Mouse (Mus musculus): ENCODE data around the gene Cnot4. TPM values are rescaled to one million over a fixed set of nuclear protein-coding genes. Genes with fewer than 3 reads are reported as not detected.
A peak's percentile ranks its signal among the peaks of the same experiment; 100 is the strongest.

Cnot4 gene
- polyA plus RNA-seq, 2 experiments: 7.3 to 11.2 TPM

GRCm38 (mm10) chr6:35011953-35012352 is 121.6 kb downstream of the Cnot4 start:
- ATAC-seq (ENCODE audit: insufficient read depth) (no peak), DNase-seq (ENCODE audit: low read depth in 3 of 3, low spot score in 3 of 3) (no peak)
- no peaks in the 10 kb centered on the region for H3K36me3 ChIP-seq (replicated peaks; ENCODE audit: control insufficient read depth, insufficient read depth, low read depth)
- WGBS (ENCODE audit: insufficient replicate concordance): 71% methylated on average over 1 of the region's 1 CpGs
- H3K4me1 ChIP-seq (replicated peaks; ENCODE audit: control insufficient read depth in 2 of 2, insufficient read depth in 2 of 2, low read length in 1 of 2): no peaks in the 10 kb centered on the region
- H3K4me3 ChIP-seq (ENCODE audit: insufficient read depth in 1 of 2, low read depth in 2 of 2, low read length in 2 of 2): no peak overlapping the region
- H3K4me2 ChIP-seq (ENCODE audit: low read depth): no peak overlapping the region
- no peaks in the 10 kb centered on the region for H3K27me3 ChIP-seq (ENCODE audit: control insufficient read depth, insufficient read depth, low read length)
- H3K9me3 ChIP-seq (ENCODE audit: control insufficient read depth, low read length): no peaks in the 10 kb centered on the region
- no peak overlapping the region for H3K9ac ChIP-seq (replicated peaks)
- H3K27ac ChIP-seq: no peak overlapping the region
- TF ChIP-seq CTCF (IDR thresholded peaks at IDR 0.05; ENCODE audit: low read depth): no peak
- TF ChIP-seq EP300 (IDR thresholded peaks at IDR 0.05; ENCODE audit: low read depth): no peak

DNA sequence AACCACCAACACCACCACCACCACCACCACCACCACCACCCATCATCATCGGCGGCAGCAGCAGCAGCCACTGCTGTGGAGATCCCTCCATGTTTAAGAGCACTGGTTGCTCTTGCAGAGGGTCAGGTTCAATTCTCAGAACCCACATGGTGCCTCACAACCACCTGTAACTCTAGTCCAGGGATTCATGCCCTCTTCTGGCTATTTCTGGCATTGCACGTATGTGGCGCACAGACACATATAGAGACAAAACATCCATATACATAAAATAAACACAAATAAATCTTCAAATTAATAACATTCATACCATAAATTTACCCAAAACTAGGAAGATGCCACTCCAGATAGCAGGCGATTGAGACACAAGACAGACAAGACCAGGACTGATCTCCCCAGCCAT is 122.8 kb downstream of the Cnot4 start:
- Histone ChIP-seq H3K9me3 (ENCODE audit: control insufficient read depth, low read length) (no peaks in the 10 kb centered on the region), H3K4me3 (ENCODE audit: insufficient read depth in 1 of 2, low read depth in 2 of 2, low read length in 2 of 2) (no peak overlapping the region), H3K27me3 (ENCODE audit: control insufficient read depth, insufficient read depth, low read length) (no peaks in the 10 kb centered on the region), H3K9ac (replicated peaks) (no peak overlapping the region), H3K4me1 (replicated peaks; ENCODE audit: control insufficient read depth in 2 of 2, insufficient read depth in 2 of 2, low read length in 1 of 2) (no peaks in the 10 kb centered on the region), H3K27ac (no peak overlapping the region), H3K4me2 (ENCODE audit: low read depth) (no peak overlapping the region), H3K36me3 (replicated peaks; ENCODE audit: control insufficient read depth, insufficient read depth, low read depth) (no peaks in the 10 kb centered on the region)
- no peak for DNase-seq (ENCODE audit: low read depth in 3 of 3, low spot score in 3 of 3)
- 75% methylated on average over 5 of the region's 5 CpGs for whole genome bisulfite sequencing (ENCODE audit: insufficient replicate concordance)
- no peak for ATAC-seq (ENCODE audit: insufficient read depth)
- peak; percentile 43 for TF ChIP-seq CTCF (IDR thresholded peaks at IDR 0.05; ENCODE audit: low read depth)
- TF ChIP-seq EP300 (IDR thresholded peaks at IDR 0.05; ENCODE audit: low read depth): no peak

DNA sequence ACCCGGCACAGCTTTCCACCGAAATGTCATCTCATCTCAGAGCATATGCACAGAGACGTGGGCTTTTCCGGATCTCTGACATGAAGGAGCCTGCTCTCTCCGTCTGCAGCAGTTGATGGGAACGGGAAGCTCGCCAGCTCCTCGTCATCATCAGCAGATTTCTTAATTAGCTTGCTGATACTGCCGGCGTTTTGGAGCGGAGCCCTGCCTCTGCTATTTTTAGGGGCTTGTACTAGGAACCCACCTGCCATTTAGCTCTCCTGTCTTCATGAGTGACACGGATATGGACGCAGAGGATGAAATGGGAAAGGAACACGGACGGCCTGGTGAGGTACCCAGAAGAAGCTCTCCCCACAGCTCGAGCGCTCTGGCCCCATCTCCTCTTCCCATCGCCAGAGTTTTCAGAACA is 131.3 kb downstream of the Cnot4 start:
- no peak overlapping the region for H3K4me3 ChIP-seq (ENCODE audit: insufficient read depth in 1 of 2, low read depth in 2 of 2, low read length in 2 of 2)
- 69% methylated on average over 18 of the region's 18 CpGs for WGBS (ENCODE audit: insufficient replicate concordance)

GRCm38 (mm10) chr6:34999101-34999500 is 134.4 kb downstream of the Cnot4 start:
- no peak for ATAC-seq (ENCODE audit: insufficient read depth)
- Histone ChIP-seq H3K4me3 (ENCODE audit: insufficient read depth in 1 of 2, low read depth in 2 of 2, low read length in 2 of 2) (no peak overlapping the region), H3K36me3 (replicated peaks; ENCODE audit: control insufficient read depth, insufficient read depth, low read depth) (no peaks in the 10 kb centered on the region), H3K4me1 (replicated peaks; ENCODE audit: control insufficient read depth in 2 of 2, insufficient read depth in 2 of 2, low read length in 1 of 2) (peaks cover 0 to 7% of the 10 kb centered on the region in 2 experiments; a peak in 2 of 4 replicates), H3K4me2 (ENCODE audit: low read depth) (no peak overlapping the region), H3K9ac (replicated peaks) (no peak overlapping the region), H3K27me3 (ENCODE audit: control insufficient read depth, insufficient read depth, low read length) (no peaks in the 10 kb centered on the region), H3K9me3 (ENCODE audit: control insufficient read depth, low read length) (no peaks in the 10 kb centered on the region), H3K27ac (no peak overlapping the region)
- WGBS (ENCODE audit: insufficient replicate concordance): 31% methylated on average over 4 of the region's 4 CpGs
- TF ChIP-seq EP300 (IDR thresholded peaks at IDR 0.05; ENCODE audit: low read depth) (no peak), CTCF (IDR thresholded peaks at IDR 0.05; ENCODE audit: low read depth) (peak; percentile 21; the same call in 1 of the 2 replicates)
- DNase-seq (ENCODE audit: low read depth in 3 of 3, low spot score in 3 of 3): no peak

More for the DNA sequence above, 131.3 kb downstream of the Cnot4 start:
- DNase-seq (ENCODE audit: low read depth in 3 of 3, low spot score in 3 of 3): no peak
- ATAC-seq (ENCODE audit: insufficient read depth): no peak
- Histone ChIP-seq H3K36me3 (replicated peaks; ENCODE audit: control insufficient read depth, insufficient read depth, low read depth) (no peaks in the 10 kb centered on the region), H3K4me1 (replicated peaks; ENCODE audit: control insufficient read depth in 2 of 2, insufficient read depth in 2 of 2, low read length in 1 of 2) (no peaks in the 10 kb centered on the region), H3K4me2 (ENCODE audit: low read depth) (no peak overlapping the region), H3K27ac (no peak overlapping the region), H3K9me3 (ENCODE audit: control insufficient read depth, low read length) (no peaks in the 10 kb centered on the region), H3K9ac (replicated peaks) (no peak overlapping the region), H3K27me3 (ENCODE audit: control insufficient read depth, insufficient read depth, low read length) (no peaks in the 10 kb centered on the region)
- TF ChIP-seq CTCF (IDR thresholded peaks at IDR 0.05; ENCODE audit: low read depth) (no peak), EP300 (IDR thresholded peaks at IDR 0.05; ENCODE audit: low read depth) (no peak)

- 51% methylated on average over 4 of the region's 4 CpGs for WGBS (ENCODE audit: insufficient replicate concordance)
- no peak for ATAC-seq (ENCODE audit: insufficient read depth)
- H3K27ac ChIP-seq: no peak overlapping the region
Measured at GRCm38 (mm10) chr6:34996496-34996895, 137.0 kb downstream of the Cnot4 start.

More at GRCm38 (mm10) chr6:34996496-34996895, 137.0 kb downstream of the Cnot4 start:
- no peaks in the 10 kb centered on the region for H3K9me3 ChIP-seq (ENCODE audit: control insufficient read depth, low read length)
- H3K4me3 ChIP-seq (ENCODE audit: insufficient read depth in 1 of 2, low read depth in 2 of 2, low read length in 2 of 2): no peak overlapping the region
- TF ChIP-seq EP300 (IDR thresholded peaks at IDR 0.05; ENCODE audit: low read depth) (no peak), CTCF (IDR thresholded peaks at IDR 0.05; ENCODE audit: low read depth) (no peak)
- H3K36me3 ChIP-seq (replicated peaks; ENCODE audit: control insufficient read depth, insufficient read depth, low read depth): no peaks in the 10 kb centered on the region
- no peak overlapping the region for H3K9ac ChIP-seq (replicated peaks)
- DNase-seq (ENCODE audit: low read depth in 3 of 3, low spot score in 3 of 3): no peak
- no peak overlapping the region for H3K4me2 ChIP-seq (ENCODE audit: low read depth)
- no peaks in the 10 kb centered on the region for H3K27me3 ChIP-seq (ENCODE audit: control insufficient read depth, insufficient read depth, low read length)
- peaks cover 0 to 7% of the 10 kb centered on the region in 2 experiments; a peak in 2 of 4 replicates for H3K4me1 ChIP-seq (replicated peaks; ENCODE audit: control insufficient read depth in 2 of 2, insufficient read depth in 2 of 2, low read length in 1 of 2)
